Mouse (Mus musculus) limb, embryonic 11.5 days (tissue): Measurements from ENCODE around the gene Pla2g4a. TPM values are rescaled to one million over a fixed set of nuclear protein-coding genes. Genes with fewer than 3 reads are reported as not detected.

ENCODE experiments used
- ATAC-seq: fragments of 200-750 bp; cut with Nextera tagmentation; 2 replicates; pipeline ENCODE4 v1.8.0; 2017; ENCODE audit warnings: low read depth; ENCODE audit not compliant: insufficient number of reproducible peaks, low FRiP score, low TSS enrichment
- DNase-seq: peaks from one replicate; pipeline ENCODE4 v3.0.0-alpha.2; 2015; ENCODE audit warnings: low spot score
- H3K27ac ChIP-seq: fragments of 300-500 bp; sonication (generic); replicated peaks from 2 replicates; pipeline ENCODE4 v1.5.1; 2014; ENCODE audit warnings: low read depth, mild to moderate bottlenecking, low read length
- H3K27me3 ChIP-seq: fragments of 300-500 bp; sonication (generic); 2 replicates; pipeline ENCODE4 v1.6.1; 2014; ENCODE audit warnings: mild to moderate bottlenecking, low read length, mixed read lengths; ENCODE audit not compliant: control insufficient read depth, insufficient read depth
- H3K36me3 ChIP-seq: fragments of 300-500 bp; sonication (generic); 2 replicates; pipeline ENCODE4 v1.6.1; 2014; ENCODE audit warnings: mild to moderate bottlenecking, low read length, moderate library complexity, mixed read lengths; ENCODE audit not compliant: control insufficient read depth, insufficient read depth
- H3K4me1 ChIP-seq: fragments of 300-500 bp; sonication (generic); 2 replicates; pipeline ENCODE4 v1.6.1; 2014; ENCODE audit warnings: low read length, mixed read lengths; ENCODE audit not compliant: control insufficient read depth, insufficient read depth
- H3K4me2 ChIP-seq: fragments of 300-500 bp; sonication (generic); 2 replicates; pipeline ENCODE4 v1.6.1; 2014; ENCODE audit warnings: low read depth, mild to moderate bottlenecking, moderate library complexity; ENCODE audit not compliant: severe bottlenecking
- H3K4me3 ChIP-seq: fragments of 300-500 bp; sonication (generic); 2 replicates; pipeline ENCODE4 v1.5.1; 2014; ENCODE audit warnings: low read depth, low read length
- H3K9ac ChIP-seq: fragments of 300-500 bp; sonication (generic); 2 replicates; pipeline ENCODE4 v1.6.1; 2014; ENCODE audit warnings: mild to moderate bottlenecking, low read length
- H3K9me3 ChIP-seq: fragments of 300-500 bp; sonication (generic); 2 replicates; pipeline ENCODE4 v1.6.1; 2016; ENCODE audit warnings: low read length; ENCODE audit not compliant: control insufficient read depth
- WGBS: fragments of 180-500 bp; shearing (Covaris S2); extraction: QIAGEN DNeasy Blood & Tissue Kit; methylation state at CpG from one replicate; pipeline ENCODE4 v1.1.7; 2014; 5-methylcytosine and 5-hydroxymethylcytosine counted together
- polyA plus RNA-seq: library from polyadenylated mRNA; unstranded; fragments of >200 nt; fragmentation: Nextera tagmentation; extraction: Ambion mirVana; gene quantifications from 2 replicates; pipeline ENCODE4 v1.2.1, GENCODE M21; 2014

Gene Pla2g4a
- 10.0 and 11.9 TPM in 2 replicates for polyA plus RNA-seq

DNA sequence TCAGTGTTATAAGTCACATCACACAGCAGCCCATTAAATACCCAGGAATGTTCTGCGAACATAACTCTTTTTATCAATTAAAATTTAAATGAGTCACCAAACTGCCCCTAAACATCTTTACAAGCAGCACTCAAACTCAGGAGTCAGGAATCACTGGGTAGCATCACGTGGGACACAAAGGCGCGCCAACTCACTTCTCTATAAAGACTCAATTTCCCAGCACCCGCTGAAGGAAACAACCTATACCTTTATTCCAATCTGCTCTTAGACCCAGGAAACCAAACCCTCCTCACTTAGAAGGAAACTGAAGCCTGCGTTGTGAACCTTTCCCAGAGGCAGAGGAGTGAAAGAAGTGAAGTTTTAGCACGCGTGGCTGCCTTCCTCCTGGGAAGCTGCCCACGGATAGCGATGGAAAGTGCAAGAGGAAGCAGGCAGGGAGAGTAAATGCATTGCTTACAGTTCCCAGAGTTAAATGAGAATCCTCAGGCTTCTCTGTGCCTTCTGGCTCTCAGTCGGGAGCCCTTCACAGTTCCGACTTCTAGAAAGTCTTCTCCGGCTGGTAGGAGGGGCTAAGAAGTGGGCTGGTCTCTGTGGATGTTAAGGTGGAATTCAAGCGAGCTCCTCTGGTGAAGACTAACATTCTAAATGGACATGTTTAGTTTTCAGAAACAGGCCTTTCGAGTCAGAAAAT lies at the start of gene Pla2g4a:
Pla2g4a (minus strand) TSS at position 557 of the 691 bp plus-strand sequence.
- Histone ChIP-seq H3K27me3 (no peaks in the 10 kb centered on the region), H3K27ac (peak within 1 kb of the TSS; percentile 52; the same call in 1 of the 2 replicates), H3K4me1 (no peaks in the 10 kb centered on the region), H3K9ac (peak within 1 kb of the TSS; percentile 66), H3K4me2 (peak within 1 kb of the TSS; percentile 61), H3K9me3 (no peaks in the 10 kb centered on the region), H3K36me3 (no peaks in the 10 kb centered on the region), H3K4me3 (peak within 1 kb of the TSS; percentile 30; the same call in 1 of the 2 replicates)
- DNase-seq (peak; percentile 46), ATAC-seq (peak; percentile 79)
- WGBS = 22% methylated on average over 15 of the region's 15 CpGs

DNA sequence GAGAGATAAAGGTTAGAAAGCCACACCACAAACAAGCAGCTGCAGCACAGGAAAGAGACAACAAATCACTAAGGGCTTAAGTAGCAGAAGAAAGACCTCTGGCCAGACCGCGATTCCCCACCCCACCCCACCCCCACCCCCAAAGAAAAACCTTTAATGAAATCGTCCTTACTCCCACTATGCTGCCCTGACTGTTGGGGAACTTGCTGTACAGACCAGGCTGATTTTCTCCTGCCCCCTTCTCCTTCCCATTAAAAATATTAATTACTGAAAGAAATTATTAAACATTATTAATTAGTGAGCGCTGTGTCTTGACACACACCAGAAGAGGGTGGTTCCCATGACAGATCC lies 49.5 kb upstream of the Pla2g4a start:
- H3K27me3 ChIP-seq = no peaks in the 10 kb centered on the region
- no peak overlapping the region for H3K4me2 ChIP-seq
- no peaks in the 10 kb centered on the region for H3K4me1 ChIP-seq
- no peak for DNase-seq
- no peak for ATAC-seq
- no peak overlapping the region for H3K27ac ChIP-seq
- no peaks in the 10 kb centered on the region for H3K36me3 ChIP-seq
- H3K9ac ChIP-seq = no peak overlapping the region
- no peaks in the 10 kb centered on the region for H3K9me3 ChIP-seq
- 67% methylated on average over 4 of the region's 4 CpGs for WGBS
- H3K4me3 ChIP-seq = no peak overlapping the region

DNA sequence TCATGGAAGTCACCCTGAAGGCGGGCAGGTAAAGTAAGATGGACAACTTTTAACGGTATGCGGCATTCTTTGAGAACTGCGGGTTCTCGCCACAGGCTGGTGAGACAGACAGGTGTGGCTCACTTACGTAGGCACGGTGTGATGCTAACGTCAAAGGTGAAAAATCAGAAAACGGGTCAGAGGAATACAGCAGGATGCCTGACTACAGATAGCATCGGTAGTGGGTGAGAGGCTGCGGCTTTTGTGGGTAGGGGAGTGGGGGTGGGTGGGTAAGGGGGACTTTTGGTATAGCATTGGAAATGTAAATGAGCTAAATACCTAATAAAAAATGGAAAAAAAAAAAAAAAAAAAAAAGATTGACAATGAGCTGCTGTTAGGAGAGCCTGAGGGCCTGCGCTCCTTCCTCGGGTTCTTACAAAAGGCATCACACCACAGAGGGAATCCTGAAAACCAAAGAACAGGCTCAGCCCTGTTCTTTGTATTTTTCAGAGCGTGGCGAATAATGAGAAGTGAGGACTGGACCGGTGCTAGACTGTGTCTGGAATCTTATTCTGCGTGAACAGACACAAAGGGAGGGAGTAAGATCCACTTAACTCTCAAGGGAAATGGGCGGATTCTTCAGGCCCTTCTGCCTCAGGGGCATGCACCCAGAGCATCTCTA lies 49.0 kb upstream of the Pla2g4a start:
- Histone ChIP-seq H3K36me3 (no peaks in the 10 kb centered on the region), H3K4me1 (no peaks in the 10 kb centered on the region), H3K9ac (no peak overlapping the region), H3K4me2 (no peak overlapping the region), H3K27ac (no peak overlapping the region), H3K27me3 (no peaks in the 10 kb centered on the region), H3K4me3 (no peak overlapping the region), H3K9me3 (no peaks in the 10 kb centered on the region)
- WGBS = 91% methylated on average over 18 of the region's 18 CpGs
- ATAC-seq = peak; percentile 17; the same call in 1 of the 2 replicates
- no peak for DNase-seq

DNA sequence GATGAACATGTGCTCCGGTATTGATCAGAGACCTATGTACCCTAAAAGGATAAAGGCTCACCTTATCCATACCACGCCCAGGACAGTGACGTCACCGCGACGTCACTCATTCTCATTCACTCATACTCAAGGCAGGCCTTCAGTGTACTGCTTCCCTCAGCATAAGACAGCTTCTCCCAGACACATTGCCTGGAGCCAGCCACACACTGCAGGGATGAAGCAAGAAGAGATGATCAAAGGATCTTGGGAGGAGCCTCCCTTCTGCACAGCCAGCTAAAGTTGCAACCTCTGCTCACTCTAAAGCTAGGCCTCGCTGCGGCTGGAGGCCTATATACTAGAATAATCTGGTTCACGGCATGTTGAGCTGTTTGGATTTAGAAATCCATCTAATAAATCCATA lies 48.0 kb upstream of the Pla2g4a start:
- H3K27me3 ChIP-seq = no peaks in the 10 kb centered on the region
- H3K9ac ChIP-seq = no peak overlapping the region
- no peak overlapping the region for H3K4me3 ChIP-seq
- ATAC-seq (0 out of 2 replicates have a peak, but pooled peaks have one; percentile 27), DNase-seq (no peak)
- H3K27ac ChIP-seq = no peak overlapping the region
- WGBS = 95% methylated on average over 9 of the region's 9 CpGs
- no peak overlapping the region for H3K4me2 ChIP-seq
- no peaks in the 10 kb centered on the region for H3K9me3 ChIP-seq
- no peaks in the 10 kb centered on the region for H3K4me1 ChIP-seq
- H3K36me3 ChIP-seq = no peaks in the 10 kb centered on the region

DNA sequence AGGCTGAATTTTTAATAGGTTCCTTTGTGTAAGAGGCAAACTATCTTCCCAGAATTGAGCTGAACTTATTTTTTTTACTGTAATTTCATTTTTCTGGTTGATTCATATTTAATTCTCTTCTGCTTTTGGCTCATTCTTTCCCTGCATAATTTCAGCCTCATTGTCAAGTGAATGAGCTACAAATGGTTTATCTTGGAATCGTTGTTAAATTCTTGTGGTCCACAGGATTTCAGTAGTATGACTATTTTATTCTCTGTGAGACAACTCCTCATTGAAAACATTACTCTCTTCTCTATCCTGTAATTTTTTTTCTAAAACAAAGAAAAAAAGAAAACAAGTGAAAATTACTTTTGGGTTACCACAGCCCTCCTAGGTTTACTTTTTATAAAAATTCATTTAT lies 14.5 kb upstream of the Pla2g4a start:
- Histone ChIP-seq H3K27ac (no peak overlapping the region), H3K9me3 (no peaks in the 10 kb centered on the region), H3K9ac (no peak overlapping the region), H3K4me2 (no peak overlapping the region), H3K4me3 (no peak overlapping the region), H3K4me1 (no peaks in the 10 kb centered on the region), H3K27me3 (no peaks in the 10 kb centered on the region), H3K36me3 (no peaks in the 10 kb centered on the region)
- WGBS = 89% methylated on average over 1 of the region's 1 CpGs
- DNase-seq (no peak), ATAC-seq (no peak)

DNA sequence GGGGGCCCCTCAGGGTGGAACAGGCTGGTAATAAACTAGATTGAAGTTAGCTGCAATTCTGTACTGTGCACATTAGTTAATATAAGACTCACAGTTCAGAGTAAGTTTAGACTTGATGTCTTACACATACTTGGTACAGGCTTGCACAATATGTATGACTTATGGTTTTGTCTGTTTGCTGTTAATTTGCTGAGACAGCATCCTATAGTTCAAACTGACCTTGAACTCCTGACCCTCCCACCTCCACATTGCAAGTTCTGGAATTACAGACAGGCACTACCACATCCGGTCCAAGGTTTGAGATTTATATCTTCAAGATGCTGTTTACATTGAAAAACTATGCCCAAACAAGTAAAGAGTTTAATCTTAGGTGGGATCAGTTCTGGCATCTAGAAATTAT lies 4.7 kb upstream of the Pla2g4a start:
- ATAC-seq = no peak
- H3K36me3 ChIP-seq = no peaks in the 10 kb centered on the region
- no peaks in the 10 kb centered on the region for H3K9me3 ChIP-seq
- no peak overlapping the region for H3K4me2 ChIP-seq
- H3K4me3 ChIP-seq = no peak overlapping the region
- no peak overlapping the region for H3K9ac ChIP-seq
- H3K27ac ChIP-seq = no peak overlapping the region
- no peaks in the 10 kb centered on the region for H3K27me3 ChIP-seq
- 42% methylated on average over 1 of the region's 1 CpGs for WGBS
- H3K4me1 ChIP-seq = no peaks in the 10 kb centered on the region
- no peak for DNase-seq

DNA sequence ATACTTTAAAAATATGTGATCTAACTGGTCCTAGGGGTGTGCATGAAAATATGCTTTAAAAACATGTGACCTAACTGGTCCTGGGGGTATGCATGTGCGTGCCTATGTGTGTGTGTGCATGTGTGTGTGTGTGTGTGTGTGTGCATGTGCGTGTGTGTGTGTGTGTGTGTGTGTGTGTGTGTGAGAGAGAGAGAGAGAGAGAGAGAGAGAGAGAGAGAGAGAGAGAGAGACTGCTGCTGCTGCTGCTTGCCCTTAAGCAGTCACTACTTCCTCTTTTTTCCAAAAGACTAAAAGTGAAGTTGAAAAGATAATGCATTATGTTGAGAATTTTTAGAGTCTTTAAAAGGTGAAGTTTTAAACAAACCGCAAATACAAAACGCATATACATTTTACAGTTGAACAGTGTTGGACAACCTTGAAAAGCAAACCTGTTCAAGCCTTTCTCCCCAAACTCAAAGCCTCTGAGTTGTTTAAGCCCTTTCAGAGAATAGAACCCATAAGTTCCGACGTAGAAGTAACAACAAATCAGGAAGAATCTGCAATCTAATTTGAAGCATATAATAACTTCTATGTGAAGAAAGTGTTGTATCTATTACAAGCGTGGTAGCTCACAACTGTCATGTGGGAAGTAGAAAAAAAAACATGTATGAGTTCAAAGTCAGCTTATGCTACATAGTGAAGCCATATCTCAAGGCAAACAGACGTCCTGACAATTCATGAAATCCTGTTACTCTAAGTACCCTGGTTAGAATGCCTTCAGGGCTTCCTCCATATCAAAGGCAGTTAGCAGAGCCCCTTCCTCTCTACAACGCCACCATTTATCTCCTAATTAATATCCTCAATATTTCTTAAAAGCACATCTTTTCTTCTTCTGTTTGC lies 574 bp upstream of the Pla2g4a start:
- 64% methylated on average over 9 of the region's 9 CpGs for WGBS
- Histone ChIP-seq H3K4me1 (no peaks in the 10 kb centered on the region), H3K4me2 (peak overlapping the region; percentile 61; the same call in 1 of the 2 replicates), H3K27ac (no peak overlapping the region), H3K4me3 (no peak overlapping the region), H3K27me3 (no peaks in the 10 kb centered on the region), H3K9me3 (no peaks in the 10 kb centered on the region), H3K36me3 (no peaks in the 10 kb centered on the region), H3K9ac (no peak overlapping the region)
- ATAC-seq (no peak), DNase-seq (no peak)

DNA sequence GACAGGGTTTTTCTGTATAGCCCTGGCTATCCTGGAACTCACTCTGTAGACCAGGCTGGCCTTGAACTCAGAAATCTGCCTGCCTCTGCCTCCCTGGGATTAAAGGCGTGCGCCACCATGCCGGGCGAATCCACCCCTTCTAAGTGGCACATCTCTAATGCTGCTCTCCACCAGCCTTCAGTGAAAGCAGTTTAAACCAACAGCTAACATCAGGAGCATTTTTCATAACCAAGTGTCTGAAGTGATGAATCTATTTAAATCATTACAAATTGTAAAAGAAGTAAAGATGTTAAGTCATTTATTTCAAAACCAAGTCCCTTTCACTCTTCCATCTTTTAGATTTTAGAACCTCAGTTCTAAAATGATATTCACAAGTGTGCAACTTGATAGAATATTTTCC lies 839 bp downstream of the Pla2g4a start:
- Histone ChIP-seq H3K36me3 (no peaks in the 10 kb centered on the region), H3K4me3 (no peak overlapping the region), H3K9ac (no peak overlapping the region), H3K27me3 (no peaks in the 10 kb centered on the region), H3K4me2 (peak overlapping the region; percentile 61; the same call in 1 of the 2 replicates), H3K9me3 (no peaks in the 10 kb centered on the region), H3K4me1 (no peaks in the 10 kb centered on the region), H3K27ac (no peak overlapping the region)
- WGBS = 93% methylated on average over 4 of the region's 4 CpGs
- DNase-seq (no peak), ATAC-seq (no peak)
